Mouse (Mus musculus) lung, adult 2 months (tissue): ENCODE results near the gene Ppp2ca. TPM values are rescaled to one million over a fixed set of nuclear protein-coding genes. Genes with fewer than 3 reads are reported as not detected.
"Not testable (repeated sequence)": the region's sequence is repeated elsewhere in the genome, so short reads cannot be mapped to it uniquely, and the experiment has no call there.

Experiments used
- DNase-seq: peaks from one replicate; pipeline ENCODE4 v3.0.0; 2022
- H3K4me1 ChIP-seq: fragments of 200-500 bp; 2 replicates; pipeline ENCODE4 v1.6.1; 2011; ENCODE audit warnings: low read length; ENCODE audit not compliant: control insufficient read depth, insufficient read depth
- H3K4me3 ChIP-seq: fragments of 200-500 bp; replicated peaks from 2 replicates; pipeline ENCODE3; 2011; ENCODE audit warnings: low read depth, mild to moderate bottlenecking, control low read depth, low read length; ENCODE audit errors: extremely low read depth
- CTCF ChIP-seq: fragments of 200-500 bp; IDR thresholded peaks from 2 replicates; pipeline ENCODE4 v1.5.1; 2011; ENCODE audit warnings: mild to moderate bottlenecking, low read length, control low read depth; ENCODE audit not compliant: insufficient read depth
- POLR2A ChIP-seq: fragments of 200-500 bp; IDR thresholded peaks from 2 replicates; pipeline ENCODE4 v1.6.1; 2011; ENCODE audit warnings: low read depth, mild to moderate bottlenecking, control low read depth, low read length, borderline replicate concordance; ENCODE audit errors: extremely low read depth
- WGBS: fragments of 180-500 bp; shearing (Covaris S2); methylation state at CpG from one replicate; pipeline ENCODE4 v1.1.7; 2018; 5-methylcytosine and 5-hydroxymethylcytosine counted together
- polyA plus RNA-seq: library from polyadenylated mRNA; depleted of rRNA; stranded (reverse); fragments of >200 nt; gene quantifications from 2 replicates; pipeline ENCODE4 v1.2.3, GENCODE M21; 2012

Ppp2ca gene
- polyA plus RNA-seq, 1 experiment: 32.4 TPM

GRCm38 (mm10) chr11:52106037-52106436 lies 7.6 kb downstream of the Ppp2ca start:
- Histone ChIP-seq H3K4me1 (peaks cover 30% of the 10 kb centered on the region), H3K4me3 (no peak overlapping the region)
- no peak for DNase-seq
- WGBS: 63% methylated on average over 2 of the region's 2 CpGs
- TF ChIP-seq POLR2A: no peak
- no peak for TF ChIP-seq CTCF

- WGBS: 56% methylated on average over 1 of the region's 1 CpGs
- no peak for DNase-seq
- TF ChIP-seq CTCF (no peak), POLR2A (no peak)
- H3K4me3 ChIP-seq: no peak overlapping the region
- peaks cover 26% of the 10 kb centered on the region for H3K4me1 ChIP-seq
These were observed 8.0 kb downstream of the Ppp2ca start for GRCm38 (mm10) chr11:52106438-52106837.

- DNase-seq: no peak
- Histone ChIP-seq H3K4me3 (no peak overlapping the region), H3K4me1 (peaks cover 18% of the 10 kb centered on the region)
- 78% methylated on average over 5 of the region's 5 CpGs for WGBS
- no peak for TF ChIP-seq CTCF
- TF ChIP-seq POLR2A: no peak
These were observed 10.3 kb downstream of the Ppp2ca start for GRCm38 (mm10) chr11:52108796-52109195.

- Histone ChIP-seq H3K4me3 (no peak overlapping the region), H3K4me1 (peaks cover 14% of the 10 kb centered on the region)
- DNase-seq: no peak
- 75% methylated on average over 1 of the region's 1 CpGs for WGBS
- TF ChIP-seq POLR2A (no peak), CTCF (no peak)
These were observed 10.9 kb downstream of the Ppp2ca start for GRCm38 (mm10) chr11:52109421-52109820.

GRCm38 (mm10) chr11:52115479-52115878 lies 17.0 kb downstream of the Ppp2ca start:
- Histone ChIP-seq H3K4me1 (no peaks in the 10 kb centered on the region), H3K4me3 (no peak overlapping the region)
- WGBS: 95% methylated on average over 3 of the region's 3 CpGs
- no peak for DNase-seq
- TF ChIP-seq CTCF (no peak), POLR2A (no peak)

GRCm38 (mm10) chr11:52116117-52116516 lies 17.6 kb downstream of the Ppp2ca start:
- H3K4me3 ChIP-seq, H3K4me1 ChIP-seq, DNase-seq: not testable (repeated sequence)
- WGBS: 91% methylated on average over 6 of the region's 6 CpGs

- Histone ChIP-seq H3K4me1 (no peaks in the 10 kb centered on the region), H3K4me3 (no peak overlapping the region)
- DNase-seq: no peak
- TF ChIP-seq POLR2A (no peak), CTCF (no peak)
- WGBS: 85% methylated on average over 7 of the region's 7 CpGs
These were observed 18.7 kb downstream of the Ppp2ca start for GRCm38 (mm10) chr11:52117156-52117555.

- H3K4me3 ChIP-seq, H3K4me1 ChIP-seq, DNase-seq: not testable (repeated sequence)
- peak; percentile 1; the same call in 1 of the 2 replicates for TF ChIP-seq CTCF
These were observed 21.9 kb downstream of the Ppp2ca start for GRCm38 (mm10) chr11:52120415-52120814.

- DNase-seq: no peak
- Histone ChIP-seq H3K4me1 (no peaks in the 10 kb centered on the region), H3K4me3 (no peak overlapping the region)
- WGBS: 85% methylated on average over 6 of the region's 6 CpGs
- TF ChIP-seq CTCF: no peak
- TF ChIP-seq POLR2A: no peak
These were observed 23.6 kb downstream of the Ppp2ca start for GRCm38 (mm10) chr11:52122045-52122444.

- H3K4me3 ChIP-seq: no peak overlapping the region
- 90% methylated on average over 4 of the region's 4 CpGs for WGBS
- no peak for TF ChIP-seq CTCF
- DNase-seq: no peak
- peaks cover 2% of the 10 kb centered on the region; the same call in 1 of the 2 replicates for H3K4me1 ChIP-seq
These were observed 26.0 kb downstream of the Ppp2ca start for GRCm38 (mm10) chr11:52124468-52124867.

- no peak for DNase-seq
- H3K4me3 ChIP-seq: no peak overlapping the region
- H3K4me1 ChIP-seq: peaks cover 2% of the 10 kb centered on the region; the same call in 1 of the 2 replicates
- TF ChIP-seq POLR2A (no peak), CTCF (no peak)
- WGBS: 60% methylated on average over 3 of the region's 3 CpGs
These were observed 28.7 kb downstream of the Ppp2ca start for GRCm38 (mm10) chr11:52127169-52127568.
